Mouse (Mus musculus) E14TG2a.4 (cell line): ENCODE measurements around the gene Apeh.

ENCODE experiments used
- CTCF ChIP-seq: conservative IDR thresholded peaks from 2 replicates; pipeline ENCODE4 v1.5.1; 2014; ENCODE audit warnings: low read length
- NANOG ChIP-seq: IDR thresholded peaks from 2 replicates; pipeline ENCODE4 v1.6.1; 2014; ENCODE audit warnings: borderline replicate concordance, low read length, mixed read lengths

GRCm38 (mm10) chr9:108063361-108063760, 31.0 kb downstream of the Apeh start:
- TF ChIP-seq CTCF, result no peak
- no peak for TF ChIP-seq NANOG
